Mouse (Mus musculus) midbrain, embryonic 16.5 days (tissue): ENCODE results near the gene Morn3. TPM values are rescaled to one million over a fixed set of nuclear protein-coding genes. Genes with fewer than 3 reads are reported as not detected.

Experiments
- ATAC-seq: fragments of 200-750 bp; cut with Nextera tagmentation; 2 replicates; pipeline ENCODE4 v1.8.0; 2017; ENCODE audit warnings: moderate TSS enrichment
- H3K27ac ChIP-seq: fragments of 300-500 bp; sonication (generic); 2 replicates; pipeline ENCODE4 v1.5.1; 2014; ENCODE audit warnings: mild to moderate bottlenecking, low read length, mixed read lengths
- H3K27me3 ChIP-seq: fragments of 300-500 bp; sonication (generic); 2 replicates; pipeline ENCODE4 v1.6.1; 2014; ENCODE audit warnings: low read depth, low read length, mixed read lengths; ENCODE audit not compliant: control insufficient read depth, insufficient read depth
- H3K36me3 ChIP-seq: fragments of 300-500 bp; sonication (generic); 2 replicates; pipeline ENCODE4 v1.6.1; 2014; ENCODE audit warnings: mild to moderate bottlenecking, low read length, moderate library complexity, mixed read lengths; ENCODE audit not compliant: control insufficient read depth, insufficient read depth
- H3K4me1 ChIP-seq: fragments of 300-500 bp; sonication (generic); 2 replicates; pipeline ENCODE4 v1.6.1; 2014; ENCODE audit warnings: mild to moderate bottlenecking, low read length, mixed read lengths; ENCODE audit not compliant: control insufficient read depth, insufficient read depth
- H3K4me2 ChIP-seq: fragments of 300-500 bp; sonication (generic); 2 replicates; pipeline ENCODE4 v1.6.1; 2014; ENCODE audit warnings: mild to moderate bottlenecking, low read length, mixed read lengths
- H3K4me3 ChIP-seq: fragments of 300-500 bp; sonication (generic); 2 replicates; pipeline ENCODE4 v1.5.1; 2014; ENCODE audit warnings: low read depth, mild to moderate bottlenecking, low read length, moderate library complexity, mixed read lengths
- H3K9ac ChIP-seq: fragments of 300-500 bp; sonication (generic); 2 replicates; pipeline ENCODE4 v1.6.1; 2014; ENCODE audit warnings: low read depth, low read length, mixed read lengths
- H3K9me3 ChIP-seq: fragments of 300-500 bp; sonication (generic); replicated peaks from 2 replicates; pipeline ENCODE4 v1.6.1; 2014; ENCODE audit warnings: mild to moderate bottlenecking, low read length, mixed read lengths; ENCODE audit not compliant: control insufficient read depth, poor library complexity, severe bottlenecking
- WGBS: fragments of 180-500 bp; shearing (Covaris S2); extraction: QIAGEN DNeasy Blood & Tissue Kit; methylation state at CpG from one replicate; pipeline ENCODE4 v1.1.7; 2014; 5-methylcytosine and 5-hydroxymethylcytosine counted together
- polyA plus RNA-seq: library from polyadenylated mRNA; unstranded; fragments of >200 nt; fragmentation: Nextera tagmentation; extraction: Ambion mirVana; gene quantifications from 2 replicates; pipeline ENCODE4 v1.2.1, GENCODE M21; 2015

The Morn3 gene
- polyA plus RNA-seq, 1 experiment from 2014 or later, result 1.7 TPM

- H3K27ac ChIP-seq, result no peak overlapping the region
Measured at GRCm38 (mm10) chr5:122991350-122992004, 55.3 kb downstream of the Morn3 start.

GRCm38 (mm10) chr5:122990411-122991160, 56.2 kb downstream of the Morn3 start:
- H3K4me3 ChIP-seq, result peak overlapping the region; percentile 74

More at GRCm38 (mm10) chr5:122991350-122992004, 55.3 kb downstream of the Morn3 start:
- no peaks in the 10 kb centered on the region for H3K36me3 ChIP-seq
- no peak for ATAC-seq
- WGBS, result 29% methylated on average over 5 of the region's 5 CpGs
- peak overlapping the region; percentile 90; the same call in 1 of the 2 replicates for H3K4me2 ChIP-seq
- H3K4me1 ChIP-seq, result peaks cover 35% of the 10 kb centered on the region
- H3K27me3 ChIP-seq, result no peaks in the 10 kb centered on the region
- 0 out of 2 replicates have a peak overlapping the region, but pooled peaks have one; percentile 14 for H3K9ac ChIP-seq
- H3K4me3 ChIP-seq, result no peak overlapping the region
- H3K9me3 ChIP-seq, result no peaks in the 10 kb centered on the region

GRCm38 (mm10) chr5:122989551-122990330, 57.1 kb downstream of the Morn3 start, which contains the start of gene Kdm2b:
Gene Kdm2b, minus strand, starts transcription at chr5:122989823.
- Histone ChIP-seq H3K9me3 (no peaks in the 10 kb centered on the region), H3K4me1 (peaks cover 43% of the 10 kb centered on the region), H3K4me2 (peak within 1 kb of the TSS; percentile 90), H3K36me3 (no peaks in the 10 kb centered on the region), H3K4me3 (peak within 1 kb of the TSS; percentile 74), H3K27me3 (no peaks in the 10 kb centered on the region), H3K27ac (peak within 1 kb of the TSS; percentile 81), H3K9ac (peak within 1 kb of the TSS; percentile 80)
- WGBS, result 2% methylated on average over 15 of the region's 15 CpGs
- peak; percentile 36; the same call in 1 of the 2 replicates for ATAC-seq

More at GRCm38 (mm10) chr5:122990411-122991160, 56.2 kb downstream of the Morn3 start:
- no peak for ATAC-seq
- H3K4me2 ChIP-seq, result peak overlapping the region; percentile 90
- H3K9me3 ChIP-seq, result no peaks in the 10 kb centered on the region
- peaks cover 35% of the 10 kb centered on the region for H3K4me1 ChIP-seq
- H3K27ac ChIP-seq, result no peak overlapping the region; the same call in 1 of the 2 replicates
- no peaks in the 10 kb centered on the region for H3K36me3 ChIP-seq
- H3K27me3 ChIP-seq, result no peaks in the 10 kb centered on the region
- H3K9ac ChIP-seq, result peak overlapping the region; percentile 53; the same call in 1 of the 2 replicates
- WGBS, result 15% methylated on average over 16 of the region's 16 CpGs

GRCm38 (mm10) chr5:122989001-122989525, 57.8 kb downstream of the Morn3 start:
- Histone ChIP-seq H3K4me1 (peaks cover 46% of the 10 kb centered on the region), H3K36me3 (no peaks in the 10 kb centered on the region), H3K9me3 (no peaks in the 10 kb centered on the region), H3K4me2 (peak overlapping the region; percentile 90), H3K27me3 (no peaks in the 10 kb centered on the region), H3K27ac (peak overlapping the region; percentile 81), H3K9ac (peak overlapping the region; percentile 80), H3K4me3 (peak overlapping the region; percentile 74)
- ATAC-seq, result peak; percentile 69
- under 1% methylated on average over 36 of the region's 39 CpGs for WGBS

- no peak for ATAC-seq
- Histone ChIP-seq H3K27ac (peak overlapping the region; percentile 70), H3K4me1 (peaks cover 46% of the 10 kb centered on the region), H3K9ac (peak overlapping the region; percentile 80), H3K27me3 (no peaks in the 10 kb centered on the region), H3K36me3 (no peaks in the 10 kb centered on the region), H3K4me2 (peak overlapping the region; percentile 90), H3K4me3 (peak overlapping the region; percentile 74), H3K9me3 (no peaks in the 10 kb centered on the region)
- under 1% methylated on average over 41 of the region's 41 CpGs for WGBS
Measured at GRCm38 (mm10) chr5:122988021-122988751, 58.6 kb downstream of the Morn3 start.

GRCm38 (mm10) chr5:122987211-122988020, 59.4 kb downstream of the Morn3 start:
- 3% methylated on average over 39 of the region's 39 CpGs for WGBS
- peak overlapping the region; percentile 80 for H3K9ac ChIP-seq
- H3K36me3 ChIP-seq, result no peaks in the 10 kb centered on the region
- peaks cover 46% of the 10 kb centered on the region for H3K4me1 ChIP-seq
- no peak overlapping the region for H3K27ac ChIP-seq
- peak overlapping the region; percentile 74 for H3K4me3 ChIP-seq
- no peaks in the 10 kb centered on the region for H3K27me3 ChIP-seq
- peak; percentile 55; the same call in 1 of the 2 replicates for ATAC-seq
- peak overlapping the region; percentile 90 for H3K4me2 ChIP-seq
- no peaks in the 10 kb centered on the region for H3K9me3 ChIP-seq

GRCm38 (mm10) chr5:122986091-122986493, 60.7 kb downstream of the Morn3 start:
- H3K4me1 ChIP-seq, result peaks cover 42% of the 10 kb centered on the region
- 21% methylated on average over 8 of the region's 8 CpGs for WGBS
- no peak for ATAC-seq
- H3K36me3 ChIP-seq, result no peaks in the 10 kb centered on the region
- H3K9me3 ChIP-seq, result no peaks in the 10 kb centered on the region
- no peak overlapping the region for H3K4me2 ChIP-seq
- H3K9ac ChIP-seq, result no peak overlapping the region
- no peak overlapping the region for H3K4me3 ChIP-seq
- H3K27ac ChIP-seq, result no peak overlapping the region
- no peaks in the 10 kb centered on the region for H3K27me3 ChIP-seq
